Mouse (Mus musculus) cerebellum, adult 2 months (tissue): ENCODE measurements around the gene Ankrd45. TPM values are rescaled to one million over a fixed set of nuclear protein-coding genes. Genes with fewer than 3 reads are reported as not detected.

Experiments used
- DNase-seq, 2 experiments: peaks; one replicate each; pipeline ENCODE4 v3.0.0; 2021
- H3K27ac ChIP-seq: fragments of 200-500 bp; 2 replicates; pipeline ENCODE4 v1.5.1; 2012; ENCODE audit warnings: low read length, control low read depth, inconsistent platforms; ENCODE audit not compliant: insufficient read depth
- H3K27me3 ChIP-seq: fragments of 200-500 bp; 2 replicates; pipeline ENCODE4 v1.6.1; 2012; ENCODE audit warnings: inconsistent platforms, mild to moderate bottlenecking, low read length, moderate library complexity; ENCODE audit not compliant: control insufficient read depth, insufficient read depth
- H3K4me1 ChIP-seq: fragments of 200-500 bp; 2 replicates; pipeline ENCODE4 v1.6.1; 2011; ENCODE audit warnings: low read length; ENCODE audit not compliant: control insufficient read depth, insufficient read depth
- H3K4me3 ChIP-seq: fragments of 200-500 bp; replicated peaks from 2 replicates; pipeline ENCODE3; 2011; ENCODE audit warnings: mild to moderate bottlenecking, low read depth, low read length, control low read depth; ENCODE audit not compliant: insufficient read depth
- CTCF ChIP-seq: fragments of 200-500 bp; IDR thresholded peaks from 2 replicates; pipeline ENCODE4 v1.5.1; 2011; ENCODE audit warnings: low read depth, mild to moderate bottlenecking, control low read depth, low read length, moderate library complexity, borderline replicate concordance; ENCODE audit not compliant: insufficient read depth
- POLR2A ChIP-seq: fragments of 200-500 bp; IDR thresholded peaks from 2 replicates; pipeline ENCODE4 v1.6.1; 2011; ENCODE audit warnings: low read length, control low read depth, borderline replicate concordance; ENCODE audit not compliant: insufficient read depth
- WGBS: fragments of 180-500 bp; shearing (Covaris S2); methylation state at CpG from one replicate; pipeline ENCODE4 v1.1.7; 2018; 5-methylcytosine and 5-hydroxymethylcytosine counted together
- polyA plus RNA-seq: library from polyadenylated mRNA; depleted of rRNA; stranded (reverse); fragments of >200 nt; gene quantifications from 2 replicates; pipeline ENCODE4 v1.2.3, GENCODE M21; 2012

Ankrd45 gene
- polyA plus RNA-seq, 1 experiment = 14.3 TPM

DNA sequence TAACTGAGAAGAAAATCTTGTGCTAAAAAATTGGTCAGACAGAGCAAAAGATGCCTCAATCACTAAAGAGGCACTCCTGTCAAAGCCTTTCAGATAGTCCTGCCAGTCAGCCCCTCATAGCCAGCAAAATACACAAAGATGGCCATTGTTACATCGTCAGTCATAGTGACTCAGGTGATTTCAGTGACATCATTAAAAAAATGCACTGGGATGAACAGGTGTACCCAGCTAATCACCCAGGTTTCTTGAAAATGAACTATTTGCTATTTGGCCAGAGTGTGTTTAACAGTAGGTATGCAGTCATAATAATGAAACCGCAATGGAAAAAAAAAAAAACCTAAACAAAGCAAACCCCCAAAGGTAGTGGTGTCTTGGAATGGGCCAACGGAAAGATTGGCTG is 16.7 kb downstream of the Ankrd45 start, which contains the start of gene Tex50:
Gene Tex50, minus strand, starts transcription at position 101 of the 400 bp plus-strand sequence.
- no peak within 1 kb of the TSS for H3K27ac ChIP-seq
- no peak for TF ChIP-seq POLR2A
- no peak for TF ChIP-seq CTCF
- no peak within 1 kb of the TSS for H3K4me3 ChIP-seq
- no peak for DNase-seq
- no peaks in the 10 kb centered on the region for H3K4me1 ChIP-seq
- 84% methylated on average over 3 of the region's 3 CpGs for WGBS
- H3K27me3 ChIP-seq = no peaks in the 10 kb centered on the region

DNA sequence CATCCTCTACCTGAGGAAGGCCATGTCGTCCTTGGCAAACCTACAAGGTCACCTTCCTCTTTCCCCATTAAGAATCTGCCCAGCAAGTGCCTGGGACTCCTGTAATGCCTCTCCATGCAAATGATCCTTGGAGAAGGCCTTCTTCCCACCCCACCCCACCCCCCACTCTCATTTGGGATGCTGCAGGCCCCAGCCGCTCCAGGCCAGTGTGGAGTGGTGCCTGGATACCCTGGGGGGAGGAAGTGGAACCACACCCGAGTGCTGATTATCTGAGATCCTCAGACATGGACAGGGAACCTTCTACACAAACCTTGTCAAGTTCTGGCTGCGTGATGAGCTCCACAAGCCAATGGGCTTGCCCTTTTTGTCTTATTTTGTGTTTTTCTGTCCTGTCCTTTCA is 17.8 kb downstream of the Ankrd45 start:
- Histone ChIP-seq H3K4me3 (no peak overlapping the region), H3K4me1 (no peaks in the 10 kb centered on the region), H3K27ac (no peak overlapping the region), H3K27me3 (no peaks in the 10 kb centered on the region)
- no peak for DNase-seq
- WGBS = 63% methylated on average over 4 of the region's 4 CpGs
- no peak for TF ChIP-seq CTCF
- TF ChIP-seq POLR2A = no peak

DNA sequence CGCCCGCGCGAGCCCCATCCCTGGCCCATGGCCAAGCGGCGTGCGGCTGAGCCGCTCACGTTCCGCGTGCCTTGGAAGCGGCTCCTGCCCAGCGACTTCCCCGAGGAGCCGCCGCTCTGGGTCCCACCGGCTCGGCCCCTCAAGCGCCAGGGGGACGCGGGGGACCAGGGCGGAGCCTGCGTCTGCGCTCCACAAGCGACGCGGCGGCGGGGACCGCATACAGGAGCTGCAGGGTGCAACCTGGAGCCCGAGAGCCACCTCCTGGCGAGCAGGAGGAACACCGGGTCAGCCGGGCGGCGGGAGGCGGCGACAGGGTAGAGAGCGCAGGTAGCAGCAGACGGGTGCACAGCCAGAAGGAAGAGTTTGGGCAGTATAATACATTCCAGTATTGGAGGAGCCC is 28.2 kb downstream of the Ankrd45 start:
- TF ChIP-seq POLR2A (no peak), CTCF (peak; percentile 34; the same call in 1 of the 2 replicates)
- under 1% methylated on average over 40 of the region's 40 CpGs for WGBS
- Histone ChIP-seq H3K4me3 (peak overlapping the region; percentile 43), H3K4me1 (no peaks in the 10 kb centered on the region), H3K27ac (no peak overlapping the region), H3K27me3 (no peaks in the 10 kb centered on the region)
- DNase-seq = peak; percentile 67 to 74

DNA sequence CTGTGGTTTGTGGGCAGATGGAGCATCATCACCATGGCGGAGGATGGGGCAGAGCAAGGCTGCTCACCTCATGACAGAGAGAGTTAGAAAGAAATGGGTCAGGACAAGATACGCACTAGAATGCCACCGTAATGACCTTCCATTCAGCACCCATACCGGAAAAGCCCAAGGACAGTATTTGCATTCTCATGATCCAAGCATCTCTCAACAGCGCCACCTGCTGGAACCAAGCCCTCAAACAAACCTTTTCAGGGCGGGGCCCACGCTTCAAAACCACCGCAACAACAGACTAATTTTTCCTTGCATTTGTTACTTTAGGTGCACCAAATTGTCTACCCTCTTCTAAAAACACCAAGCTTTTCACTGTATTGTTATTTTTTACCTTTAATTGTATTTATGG is 38.2 kb downstream of the Ankrd45 start:
- no peak overlapping the region for H3K27ac ChIP-seq

GRCm38 (mm10) chr1:161182386-161182785 is 39.9 kb downstream of the Ankrd45 start:
- H3K27ac ChIP-seq = no peak overlapping the region
- no peaks in the 10 kb centered on the region for H3K4me1 ChIP-seq
- TF ChIP-seq POLR2A (no peak), CTCF (no peak)
- DNase-seq = no peak
- no peak overlapping the region for H3K4me3 ChIP-seq
- 82% methylated on average over 9 of the region's 9 CpGs for WGBS
- H3K27me3 ChIP-seq = no peaks in the 10 kb centered on the region

More for the DNA sequence above, 38.2 kb downstream of the Ankrd45 start:
- H3K27me3 ChIP-seq = no peaks in the 10 kb centered on the region
- WGBS = 52% methylated on average over 8 of the region's 8 CpGs
- peak; percentile 22 to 39 for DNase-seq
- no peak overlapping the region for H3K4me3 ChIP-seq
- no peak for TF ChIP-seq POLR2A
- peak; percentile 46; the same call in 1 of the 2 replicates for TF ChIP-seq CTCF
- no peaks in the 10 kb centered on the region for H3K4me1 ChIP-seq

DNA sequence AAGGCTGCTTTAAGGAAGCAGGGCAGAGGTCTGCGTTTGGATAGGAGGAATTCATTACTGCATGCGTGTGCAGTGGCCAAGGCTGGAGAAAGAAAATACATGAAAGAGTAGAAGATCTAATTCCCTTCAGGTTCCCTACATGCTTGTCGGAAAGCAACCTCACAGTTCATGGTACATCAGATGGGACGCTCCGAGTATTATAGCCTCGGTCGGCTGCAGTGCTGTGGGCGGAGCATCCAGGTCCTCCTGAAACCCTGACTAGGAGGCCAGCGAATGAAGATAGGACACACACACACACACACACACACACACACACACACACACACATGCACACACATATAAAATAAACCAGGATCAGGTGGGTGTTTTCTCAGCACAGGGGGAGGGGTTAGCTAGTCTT is 41.2 kb downstream of the Ankrd45 start:
- no peak overlapping the region for H3K4me3 ChIP-seq
- H3K27me3 ChIP-seq = no peaks in the 10 kb centered on the region
- 65% methylated on average over 9 of the region's 9 CpGs for WGBS
- no peak overlapping the region for H3K27ac ChIP-seq
- H3K4me1 ChIP-seq = no peaks in the 10 kb centered on the region
- DNase-seq = no peak
- TF ChIP-seq CTCF (no peak), POLR2A (no peak)

GRCm38 (mm10) chr1:161185431-161185830 is 42.9 kb downstream of the Ankrd45 start:
- no peak for DNase-seq
- 81% methylated on average over 3 of the region's 3 CpGs for WGBS
- Histone ChIP-seq H3K4me1 (no peaks in the 10 kb centered on the region), H3K4me3 (no peak overlapping the region), H3K27me3 (no peaks in the 10 kb centered on the region), H3K27ac (no peak overlapping the region)
- no peak for TF ChIP-seq CTCF
- no peak for TF ChIP-seq POLR2A

DNA sequence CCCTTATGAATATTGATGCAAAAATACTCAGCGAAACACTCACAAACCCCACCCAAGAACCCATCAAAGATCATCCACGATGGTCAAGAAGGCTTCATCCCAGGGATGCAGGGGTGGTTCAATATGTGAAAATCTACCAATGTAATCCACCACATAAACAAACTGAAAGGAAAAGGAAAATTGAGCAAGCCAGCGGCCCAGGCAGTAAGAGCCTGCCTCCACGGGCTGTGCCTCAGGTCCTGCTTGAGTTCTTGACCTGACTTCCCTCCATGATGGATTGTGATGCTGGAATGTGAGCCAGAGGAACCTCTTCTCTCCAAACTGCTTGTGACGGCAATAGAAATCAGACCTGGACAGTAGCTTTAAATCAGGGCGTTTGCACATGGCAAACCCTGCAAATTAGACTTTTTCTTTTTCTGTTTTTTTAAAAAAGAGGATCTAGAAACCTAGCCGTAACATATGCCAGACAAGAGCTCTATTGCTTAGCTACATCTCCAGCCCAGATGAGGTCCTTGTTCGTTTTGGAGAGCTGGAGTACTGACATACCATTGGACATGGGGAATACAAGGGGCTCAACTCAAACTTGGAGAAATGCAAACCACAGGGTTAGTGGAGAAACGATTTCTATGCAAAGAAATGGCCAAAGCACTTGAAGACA is 47.9 kb downstream of the Ankrd45 start:
- H3K27me3 ChIP-seq = no peaks in the 10 kb centered on the region
- H3K27ac ChIP-seq = no peak overlapping the region
- no peak for TF ChIP-seq CTCF
- no peak for TF ChIP-seq POLR2A
- DNase-seq = no peak
- H3K4me1 ChIP-seq = no peaks in the 10 kb centered on the region
- no peak overlapping the region for H3K4me3 ChIP-seq
- 71% methylated on average over 9 of the region's 9 CpGs for WGBS
